8 mouse cellular contexts compared by ENCODE assay signal in genomic region chr3:131491361-131491925, GRCm38 (mm10). TPM values are rescaled to one million over a fixed set of nuclear protein-coding genes. Genes with fewer than 3 reads are reported as not detected.
DNase-seq lines count a peak whose midpoint lies in the region; ATAC-seq and TF ChIP-seq lines count a peak whose summit lies in the region.

Gene Sgms2 (minus strand): TSS chr3:131491411.

- DNase-seq in left cerebral cortex, adult 2 months (ENCODE audit: extremely low spot score in 1 of 2, low spot score in 2 of 2): no peak
- DNase-seq in left cerebral cortex, postnatal 10 days (ENCODE audit: extremely low spot score in 1 of 2, low spot score in 2 of 2): no peak
- DNase-seq in limb, embryonic 11.5 days (ENCODE audit: low spot score): no peak
- no peak for DNase-seq in cerebellum, postnatal 4 days (ENCODE audit: low spot score in 2 of 2)
- DNase-seq in urinary bladder, postnatal 10 days (ENCODE audit: low spot score): no peak

- peaks cover 2% of the 10 kb centered on the region for H3K4me1 ChIP-seq in embryonic fibroblast, embryonic 13.5 days (ENCODE audit: control insufficient read depth, insufficient read depth, low read length)
- no peaks in the 10 kb centered on the region for H3K4me1 ChIP-seq in limb, embryonic 11.5 days (ENCODE audit: control insufficient read depth, insufficient read depth, low read length)
- peaks cover 12% of the 10 kb centered on the region for H3K4me1 ChIP-seq in neural tube, embryonic 15.5 days

- WGBS in limb, embryonic 11.5 days: 87% methylated on average over 2 of the region's 2 CpGs
- 90% methylated on average over 2 of the region's 2 CpGs for WGBS in neural tube, embryonic 15.5 days

- peaks cover 3% of the 10 kb centered on the region; the same call in 1 of the 2 replicates for H3K27me3 ChIP-seq in limb, embryonic 11.5 days (ENCODE audit: control insufficient read depth, insufficient read depth, low read length)
- peaks cover 74% of the 10 kb centered on the region for H3K27me3 ChIP-seq in neural tube, embryonic 15.5 days (replicated peaks)

- TF ChIP-seq CTCF in left cerebral cortex, adult 2 months (IDR thresholded peaks at IDR 0.05): no peak
- no peak for TF ChIP-seq CTCF in embryonic fibroblast, embryonic 13.5 days (IDR thresholded peaks at IDR 0.05; ENCODE audit: borderline replicate concordance, insufficient read depth, low read length)

- peak within 1 kb of the TSS; percentile 63; the same call in 1 of the 2 replicates for H3K27ac ChIP-seq in left cerebral cortex, adult 2 months
- peak within 1 kb of the TSS; percentile 75 for H3K27ac ChIP-seq in embryonic fibroblast, embryonic 13.5 days (ENCODE audit: insufficient read depth, low read length)
- no peak within 1 kb of the TSS for H3K27ac ChIP-seq in limb, embryonic 11.5 days (replicated peaks; ENCODE audit: low read depth, low read length)
- H3K27ac ChIP-seq in neural tube, embryonic 15.5 days (replicated peaks): no peak within 1 kb of the TSS

- TF ChIP-seq POLR2A in embryonic fibroblast, embryonic 13.5 days (IDR thresholded peaks at IDR 0.05; ENCODE audit: low read depth, low read length): no peak

- peak within 1 kb of the TSS; percentile 66 for H3K9ac ChIP-seq in limb, embryonic 11.5 days (ENCODE audit: low read length)
- H3K9ac ChIP-seq in neural tube, embryonic 15.5 days (replicated peaks): peak within 1 kb of the TSS; percentile 61

- intact Hi-C loops in left cerebral cortex, adult 2 months (cut with DNase I): no loop called here
- intact Hi-C loops in left cerebral cortex, postnatal 10 days (cut with DNase I): no loop called here

- no peak for ATAC-seq in limb, embryonic 11.5 days (ENCODE audit: insufficient number of reproducible peaks, low FRiP score, low TSS enrichment, low read depth)
- no peak for ATAC-seq in neural tube, embryonic 15.5 days (ENCODE audit: low FRiP score)
- ATAC-seq in CD4-positive, CD25-positive, alpha-beta regulatory T cell, adult 4 months: no peak

- H3K4me3 ChIP-seq in left cerebral cortex, adult 2 months: peak within 1 kb of the TSS; percentile 77
- H3K4me3 ChIP-seq in embryonic fibroblast, embryonic 13.5 days (ENCODE audit: insufficient read depth, low read length): peak within 1 kb of the TSS; percentile 50
- H3K4me3 ChIP-seq in limb, embryonic 11.5 days (ENCODE audit: low read depth, low read length): peak within 1 kb of the TSS; percentile 64
- peak within 1 kb of the TSS; percentile 74 for H3K4me3 ChIP-seq in neural tube, embryonic 15.5 days (replicated peaks)

- no peaks in the 10 kb centered on the region for H3K9me3 ChIP-seq in limb, embryonic 11.5 days (ENCODE audit: control insufficient read depth, low read length)
- H3K9me3 ChIP-seq in neural tube, embryonic 15.5 days (replicated peaks): no peaks in the 10 kb centered on the region

- peak within 1 kb of the TSS; percentile 97 for H3K4me2 ChIP-seq in limb, embryonic 11.5 days (ENCODE audit: low read depth, severe bottlenecking)
- peak within 1 kb of the TSS; percentile 99 for H3K4me2 ChIP-seq in neural tube, embryonic 15.5 days

- H3K36me3 ChIP-seq in limb, embryonic 11.5 days (ENCODE audit: control insufficient read depth, insufficient read depth, low read length): no peaks in the 10 kb centered on the region
- no peaks in the 10 kb centered on the region for H3K36me3 ChIP-seq in neural tube, embryonic 15.5 days

RNA-seq across cellular contexts. Expression of gene Sgms2, which starts in this region (rescaled TPM):
- 1 to 10 TPM; 2.3 to 3.6 TPM for total RNA-seq in left cerebral cortex, adult 2 months (2021)
- total RNA-seq in left cerebral cortex, postnatal 10 days (2021): 1 to 10 TPM; 1.4 to 5.1 TPM
- polyA plus RNA-seq in embryonic fibroblast, embryonic 13.5 days (2011; ENCODE audit: insufficient read length, low read depth, missing spikeins): 11.9 and 19.4 TPM in 2 replicates
- polyA plus RNA-seq in limb, embryonic 11.5 days (2014; fragmentation: Nextera tagmentation; extraction: Ambion mirVana): 1.5 and 3.0 TPM in 2 replicates
- 1.8 and 3.7 TPM in 2 replicates for polyA plus RNA-seq in neural tube, embryonic 15.5 days (2015; fragmentation: Nextera tagmentation; extraction: Ambion mirVana)
- not detected for polyA plus RNA-seq in CD4-positive, CD25-positive, alpha-beta regulatory T cell, adult 4 months (2017; shearing (Covaris generic))

Comparison
In these comparisons a context has a peak if more than half of its experiments do, and no peak if none do; other contexts are left out.
1. H3K27ac ChIP-seq: peak in left cerebral cortex, adult 2 months (single experiment) and embryonic fibroblast, embryonic 13.5 days (single experiment); none in limb, embryonic 11.5 days (single experiment) and neural tube, embryonic 15.5 days (single experiment).
2. Peak in every context shown above with its lines, with median percentiles within 50 percentile points of each other: H3K4me3 ChIP-seq.